Mouse (Mus musculus): Measurements from ENCODE around the gene Frmd4b.

DNA sequence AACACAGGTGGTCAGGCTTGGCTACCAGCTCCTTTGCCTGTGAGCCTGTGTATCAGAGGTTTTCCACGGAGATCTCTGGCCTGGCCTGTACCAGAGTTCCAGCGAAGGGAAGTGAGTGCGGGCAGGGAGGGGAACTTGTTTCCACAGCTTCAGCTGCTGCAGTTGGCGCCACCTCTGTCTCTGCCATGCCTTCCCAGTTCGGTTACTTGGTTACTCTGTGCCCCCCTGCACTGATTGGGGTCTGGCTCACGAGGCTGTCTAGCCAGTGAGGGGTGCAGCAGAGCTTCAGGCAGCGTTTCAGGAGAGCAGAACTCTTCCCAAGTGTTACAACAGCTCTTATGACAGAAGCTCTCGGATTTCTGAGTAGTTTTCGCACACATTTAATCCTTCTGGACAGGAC, 6.0 kb upstream of the Frmd4b start:
- TF ChIP-seq CTCF (IDR thresholded peaks at IDR 0.05; ENCODE audit: control insufficient read depth, insufficient read depth, low read length) (no peak), POLR2A (IDR thresholded peaks at IDR 0.05; ENCODE audit: borderline replicate concordance, control insufficient read depth, low read depth, low read length) (no peak)

Measured in bone marrow, adult 2 months (tissue).